Comparison of ENCODE assay signal across 10 mouse cellular contexts in the genomic region with DNA sequence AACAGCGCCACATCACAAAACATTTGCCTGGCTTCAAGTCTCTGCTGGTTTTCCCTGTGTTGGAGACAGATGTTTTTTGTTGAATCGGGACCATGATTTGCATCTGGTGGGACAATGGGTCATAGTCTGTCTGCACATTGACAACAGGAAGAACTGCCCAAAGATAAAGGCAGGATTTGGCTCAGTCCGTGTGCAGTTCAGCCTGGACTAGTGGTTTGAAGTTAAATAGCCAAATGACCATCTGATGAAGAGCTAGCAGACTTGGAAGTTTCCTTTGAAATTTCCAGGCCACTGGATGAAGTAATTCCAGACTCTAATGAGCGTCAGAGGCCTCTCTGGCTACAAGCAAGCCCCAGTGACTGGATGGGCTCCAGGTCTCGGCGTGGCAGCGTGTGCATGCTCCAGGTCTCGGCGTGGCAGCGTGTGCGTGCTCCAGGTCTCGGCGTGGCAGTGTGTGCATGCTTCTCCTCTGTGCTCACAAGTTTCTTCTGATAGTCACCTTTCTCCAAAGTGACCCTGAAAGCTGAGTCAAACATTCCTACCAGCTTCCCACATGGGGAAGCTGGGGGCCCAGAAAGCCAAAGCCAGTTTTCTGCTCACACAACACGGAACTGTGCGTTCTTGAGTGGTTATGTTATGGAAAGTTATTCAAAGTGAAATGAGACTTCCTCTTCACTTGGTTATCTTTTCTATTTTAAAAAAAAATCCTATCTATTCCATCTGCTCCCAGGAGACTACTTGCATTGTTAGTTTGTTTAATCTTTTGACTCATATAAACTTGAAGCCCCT. TPM values are rescaled to one million over a fixed set of nuclear protein-coding genes. Genes with fewer than 3 reads are reported as not detected.
DNase-seq lines count a peak whose midpoint lies in the region; ATAC-seq lines count a peak whose summit lies in the region.
"Had no signal": no experiment of that assay in that cellular context is flagged by ENCODE, and none has a peak within 500 bp of the region (broad histone marks: within the 10 kb centered on the region; RNA-seq: fewer than 3 reads in every experiment).

No protein-coding gene starts in this region.

- H3K4me1 ChIP-seq in brown adipose tissue, adult 24 weeks (ENCODE audit: control insufficient read depth, insufficient read depth, insufficient read length, low read length), result peaks cover 15% of the 10 kb centered on the region
- H3K4me1 ChIP-seq in heart, embryonic 14.5 days (ENCODE audit: control insufficient read depth in 2 of 2, insufficient read depth in 2 of 2, low read length in 2 of 2), result peaks cover 0 to 4% of the 10 kb centered on the region in 2 experiments; a peak in 1 of 4 replicates
- peaks cover 51% of the 10 kb centered on the region for H3K4me1 ChIP-seq in liver, embryonic 16.5 days (ENCODE audit: control insufficient read depth, low read depth, low read length)

- H3K36me3 ChIP-seq in heart, embryonic 14.5 days (ENCODE audit: control insufficient read depth, insufficient read depth, low read length), result no peaks in the 10 kb centered on the region
- H3K36me3 ChIP-seq in liver, embryonic 16.5 days (ENCODE audit: control insufficient read depth, insufficient read depth), result no peaks in the 10 kb centered on the region
- H3K36me3 ChIP-seq: limb, embryonic 13.5 days had no signal

- no peak overlapping the region for H3K4me3 ChIP-seq in brown adipose tissue, adult 24 weeks (ENCODE audit: insufficient read depth, low read depth, low read length)
- H3K4me3 ChIP-seq in heart, embryonic 14.5 days (ENCODE audit: control insufficient read depth in 1 of 2, insufficient read depth in 1 of 2, low read depth in 1 of 2, low read length in 2 of 2), result no peak overlapping the region
- no peak overlapping the region for H3K4me3 ChIP-seq in liver, embryonic 16.5 days (ENCODE audit: low read depth, low read length)
- H3K4me3 ChIP-seq: limb, embryonic 13.5 days had no signal

- H3K27me3 ChIP-seq in heart, embryonic 14.5 days (ENCODE audit: control insufficient read depth, insufficient read depth, low read length), result no peaks in the 10 kb centered on the region
- H3K27me3 ChIP-seq in liver, embryonic 16.5 days (ENCODE audit: control insufficient read depth, insufficient read depth, low read depth, low read length), result no peaks in the 10 kb centered on the region
- H3K27me3 ChIP-seq: limb, embryonic 13.5 days had no signal

- WGBS in heart, embryonic 14.5 days, result 80% methylated on average over 15 of the region's 15 CpGs
- 77% methylated on average over 15 of the region's 15 CpGs for WGBS in liver, embryonic 16.5 days (ENCODE audit: insufficient replicate concordance)

- DNase-seq in kidney, adult 11 months, result peak; percentile 57
- DNase-seq in kidney, postnatal 14 days, result no peak
- no peak for DNase-seq in frontal cortex, postnatal 14 days (ENCODE audit: low spot score in 2 of 2)
- no peak for DNase-seq in yolk sac, embryonic 10.5 days (ENCODE audit: low spot score)
- no peak for DNase-seq in adipocyte (ENCODE audit: low spot score)

- peak overlapping the region; percentile 33 for H3K27ac ChIP-seq in brown adipose tissue, adult 24 weeks (replicated peaks; ENCODE audit: low read depth, low read length)
- H3K27ac ChIP-seq in heart, embryonic 14.5 days (replicated peaks in 1 of 2; ENCODE audit: control insufficient read depth in 1 of 2, insufficient read depth in 1 of 2, low read depth in 2 of 2, low read length in 2 of 2), result peak overlapping the region; percentile 38 to 64; a peak in 2 of 4 replicates
- H3K27ac ChIP-seq in liver, embryonic 16.5 days (ENCODE audit: low read length), result peak overlapping the region; percentile 97

- H3K4me2 ChIP-seq in heart, embryonic 14.5 days (ENCODE audit: low read length), result no peak overlapping the region
- H3K4me2 ChIP-seq in liver, embryonic 16.5 days (ENCODE audit: low read depth, low read length), result no peak overlapping the region
- H3K4me2 ChIP-seq: limb, embryonic 13.5 days had no signal

- ATAC-seq in heart, embryonic 14.5 days (ENCODE audit: insufficient number of reproducible peaks, insufficient read depth, low FRiP score, low read depth), result no peak
- ATAC-seq in liver, embryonic 16.5 days (ENCODE audit: low read depth), result no peak
- ATAC-seq: intestine, embryonic 16.5 days had no signal

- no peak overlapping the region for H3K9ac ChIP-seq in heart, embryonic 14.5 days (ENCODE audit: low read length)
- no peak overlapping the region for H3K9ac ChIP-seq in liver, embryonic 16.5 days (ENCODE audit: low read depth, low read length)
- H3K9ac ChIP-seq: limb, embryonic 13.5 days had no signal

- no peaks in the 10 kb centered on the region for H3K9me3 ChIP-seq in heart, embryonic 14.5 days (ENCODE audit: control insufficient read depth, low read length)
- no peaks in the 10 kb centered on the region for H3K9me3 ChIP-seq in liver, embryonic 16.5 days (replicated peaks; ENCODE audit: control insufficient read depth, low read length)
- H3K9me3 ChIP-seq: limb, embryonic 13.5 days had no signal

RNA-seq across cellular contexts. Expression of a gene that starts 56.3 kb away (rescaled TPM):
- polyA plus RNA-seq in brown adipose tissue, adult 24 weeks (2012; ENCODE audit: insufficient read depth, insufficient read length, missing spikeins), result 10.1 and 15.5 TPM in 2 replicates
- polyA plus RNA-seq in heart, embryonic 14.5 days (2014; fragmentation: Nextera tagmentation; extraction: Ambion mirVana), result 45.2 and 56.6 TPM in 2 replicates
- 42.6 and 44.4 TPM in 2 replicates for polyA plus RNA-seq in liver, embryonic 16.5 days (2015; fragmentation: Nextera tagmentation; extraction: Ambion mirVana)

Comparison
In these comparisons a context has a peak if more than half of its experiments do, and no peak if none do; other contexts are left out.
1. H3K27ac ChIP-seq: peak in every context shown above with its lines; median percentile 97 in liver, embryonic 16.5 days; 51 in heart, embryonic 14.5 days; 33 in brown adipose tissue, adult 24 weeks.